Mouse (Mus musculus): ENCODE data around the gene Mcfd2.

Mcfd2 gene

DNA sequence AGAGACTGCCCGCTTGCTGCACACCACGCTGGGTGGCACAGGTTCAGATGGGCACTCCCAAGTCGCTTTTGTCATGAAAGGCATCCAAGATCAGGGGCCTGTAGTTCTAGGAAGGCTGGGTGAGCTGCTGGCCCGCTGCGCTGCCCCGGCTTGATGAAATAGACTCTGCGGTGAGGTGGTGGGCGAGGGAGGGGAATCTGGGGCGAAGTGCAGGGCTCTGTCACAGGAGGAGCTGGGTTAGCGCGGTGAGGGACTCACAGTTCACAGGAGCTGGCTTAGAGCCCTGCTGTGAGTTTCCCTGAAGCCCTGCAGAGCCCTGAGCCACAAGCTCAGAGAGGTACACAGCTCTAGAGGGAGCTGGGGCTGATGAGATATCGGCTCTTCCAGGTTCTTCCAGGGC is 22.4 kb upstream of the Mcfd2 start:
- DNase-seq (ENCODE audit: low spot score in 2 of 2), result no peak

GRCm38 (mm10) chr17:87287197-87287777 is 21.6 kb upstream of the Mcfd2 start:
- DNase-seq (ENCODE audit: low spot score in 2 of 2), result no peak

- no peak for DNase-seq (ENCODE audit: low spot score in 2 of 2)
Observed at GRCm38 (mm10) chr17:87286481-87287143, 20.9 kb upstream of the Mcfd2 start.

DNA sequence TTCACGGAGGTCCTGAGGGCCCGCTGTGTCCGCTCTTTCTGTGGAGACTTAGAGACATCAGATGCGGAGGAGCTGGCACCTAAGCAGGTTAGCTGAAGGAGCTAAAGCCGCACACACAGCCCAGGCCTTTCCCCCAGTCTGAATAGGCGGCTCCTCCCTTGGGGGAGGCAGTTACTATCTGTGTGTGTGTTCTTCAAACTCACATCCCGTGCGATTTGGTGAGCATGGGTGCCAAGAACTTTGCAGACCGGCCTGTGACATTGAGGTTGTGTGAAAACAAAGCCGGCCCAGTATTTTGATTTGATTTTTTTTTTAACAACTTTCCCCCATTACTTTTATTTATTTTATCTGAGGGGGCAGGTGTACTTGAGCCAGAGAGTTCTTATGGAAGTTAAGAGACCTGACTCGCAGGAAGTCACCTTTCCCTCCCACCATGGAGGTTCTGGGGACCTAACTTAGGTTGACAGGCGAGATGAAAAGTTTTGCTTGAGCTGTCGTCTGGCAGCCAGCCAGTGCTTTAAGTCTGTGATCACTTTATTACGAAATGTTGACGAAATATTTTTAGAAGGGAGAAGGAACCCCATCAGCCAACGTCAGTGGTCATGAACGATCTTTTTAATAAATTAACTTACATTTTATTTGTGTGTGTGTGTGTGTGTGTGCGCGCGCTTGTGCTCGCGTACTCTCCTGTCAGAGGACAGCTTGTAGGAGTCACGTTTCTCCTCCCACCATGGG is 20.2 kb upstream of the Mcfd2 start:
- DNase-seq (ENCODE audit: low spot score in 2 of 2), result no peak

DNA sequence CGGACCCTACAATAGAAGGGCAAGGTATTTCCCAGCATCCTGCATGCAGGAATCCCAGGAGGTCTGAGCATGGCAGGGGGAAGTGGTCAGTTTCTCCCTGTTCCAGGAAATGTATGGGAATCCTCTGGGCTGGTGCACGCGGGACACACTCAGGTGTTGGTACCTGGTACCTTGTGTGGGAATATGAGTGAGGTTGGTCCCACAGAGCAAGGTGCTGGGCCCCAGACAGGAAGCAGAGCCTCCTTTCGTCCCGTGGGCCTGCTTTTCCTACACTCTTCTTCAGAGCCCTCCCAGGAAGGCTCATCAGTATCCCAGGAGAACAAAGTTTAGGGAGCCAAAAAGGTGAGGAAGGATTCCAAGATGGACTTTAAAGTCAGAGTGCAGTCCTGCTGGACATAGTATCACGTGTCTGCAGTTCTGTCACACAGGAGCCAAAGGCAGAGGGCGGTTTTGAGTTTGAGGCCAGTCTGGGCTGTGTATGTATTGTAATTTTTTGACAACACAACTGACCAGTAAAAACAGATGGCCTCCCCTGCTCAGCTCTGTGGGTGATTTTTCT is 18.8 kb upstream of the Mcfd2 start:
- no peak for DNase-seq (ENCODE audit: low spot score in 2 of 2)

- DNase-seq (ENCODE audit: low spot score in 2 of 2), result no peak
Observed at GRCm38 (mm10) chr17:87283755-87284481, 18.2 kb upstream of the Mcfd2 start.

DNA sequence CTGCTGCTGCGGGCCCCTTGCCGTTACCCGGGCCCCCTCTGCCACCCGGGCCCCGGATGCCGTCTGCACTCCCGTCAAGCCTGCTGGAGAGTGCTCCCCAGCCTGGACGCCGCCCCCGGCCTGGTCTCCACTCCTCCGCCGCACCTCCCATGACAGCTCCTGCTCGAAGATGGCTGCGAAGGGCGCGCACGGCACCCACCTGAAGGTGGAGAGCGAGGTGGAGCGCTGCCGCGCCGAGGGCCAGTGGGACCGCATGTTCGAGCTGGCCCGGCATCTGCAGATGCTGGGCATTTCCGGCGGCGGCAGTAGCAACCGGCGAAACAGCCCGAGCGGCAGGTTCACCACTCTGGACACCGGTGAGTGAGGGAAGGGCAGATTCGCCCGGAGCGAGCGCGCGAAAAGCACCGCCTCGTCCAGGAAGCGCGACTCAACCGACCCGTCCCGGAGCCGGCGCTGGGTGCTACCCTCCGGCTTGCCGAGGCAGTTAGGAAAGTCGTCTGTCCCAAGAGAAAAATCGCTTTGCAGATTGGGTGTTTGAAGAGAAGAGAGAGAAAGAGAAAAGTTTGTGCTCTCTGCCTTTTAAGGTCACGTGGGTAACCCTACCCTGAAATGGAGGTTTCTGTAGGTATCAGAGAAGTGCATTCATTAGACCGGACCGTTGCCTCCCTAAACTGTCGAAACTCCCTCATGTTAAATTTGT is 17.5 kb upstream of the Mcfd2 start:
- no peak for DNase-seq (ENCODE audit: low spot score in 2 of 2)

DNA sequence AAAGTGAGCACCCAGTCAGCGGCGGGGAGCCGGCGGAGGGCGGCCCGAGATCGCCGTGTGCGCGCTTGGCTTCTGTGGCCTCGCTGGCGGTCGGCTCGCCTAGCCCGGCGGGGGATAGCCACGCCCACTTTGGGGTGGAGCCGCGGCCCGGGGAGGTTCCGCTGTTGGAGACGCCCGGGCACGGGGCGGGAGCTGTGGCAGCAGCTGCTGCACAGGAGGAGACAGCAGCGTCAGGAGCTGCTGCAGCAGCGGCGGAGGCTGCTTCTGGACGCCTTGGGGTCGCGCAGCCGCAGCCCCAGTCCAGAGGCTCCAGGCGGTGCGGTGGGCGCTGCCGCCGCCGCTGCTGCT is 16.9 kb upstream of the Mcfd2 start, which contains the start of gene Ttc7:
Gene Ttc7, plus strand, starts transcription at position 181 of the 348 bp plus-strand sequence.
- DNase-seq (ENCODE audit: low spot score in 2 of 2), result peak; percentile 88 to 93

DNA sequence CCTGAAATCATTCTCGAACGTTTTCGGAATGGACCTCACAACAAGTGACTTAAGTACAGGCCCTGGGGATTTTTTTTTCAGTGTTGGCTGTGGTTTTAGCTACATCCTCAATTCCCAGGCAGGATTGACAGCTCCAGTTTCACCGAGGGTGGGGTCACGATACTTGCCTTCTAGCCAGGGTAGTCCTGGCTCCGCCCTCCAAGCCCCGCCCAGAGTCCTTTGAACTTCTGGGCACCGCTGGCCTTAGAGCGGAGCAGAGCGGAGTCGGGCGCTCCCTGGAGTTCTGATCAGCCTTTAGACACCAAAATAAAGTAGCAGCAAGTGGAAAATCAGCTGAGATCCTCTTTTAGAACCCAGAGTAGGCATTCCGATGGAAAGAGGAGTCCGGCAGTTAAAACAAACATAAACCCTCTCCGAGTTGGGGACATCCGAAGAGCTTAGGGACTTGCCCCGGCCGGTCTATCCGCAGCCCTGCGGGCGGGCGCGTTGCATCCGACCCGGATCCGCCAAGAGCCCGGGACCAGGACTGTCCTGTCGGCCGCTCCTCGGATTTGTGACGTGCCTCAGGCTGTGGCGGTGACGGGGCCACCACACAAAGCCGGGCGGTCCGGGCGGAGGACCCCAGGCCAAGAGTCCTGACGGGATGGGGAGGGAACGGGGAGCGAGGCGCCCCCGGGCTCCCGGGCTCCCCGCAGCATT is 16.4 kb upstream of the Mcfd2 start:
- DNase-seq (ENCODE audit: low spot score in 2 of 2), result peak; percentile 64 to 72

DNA sequence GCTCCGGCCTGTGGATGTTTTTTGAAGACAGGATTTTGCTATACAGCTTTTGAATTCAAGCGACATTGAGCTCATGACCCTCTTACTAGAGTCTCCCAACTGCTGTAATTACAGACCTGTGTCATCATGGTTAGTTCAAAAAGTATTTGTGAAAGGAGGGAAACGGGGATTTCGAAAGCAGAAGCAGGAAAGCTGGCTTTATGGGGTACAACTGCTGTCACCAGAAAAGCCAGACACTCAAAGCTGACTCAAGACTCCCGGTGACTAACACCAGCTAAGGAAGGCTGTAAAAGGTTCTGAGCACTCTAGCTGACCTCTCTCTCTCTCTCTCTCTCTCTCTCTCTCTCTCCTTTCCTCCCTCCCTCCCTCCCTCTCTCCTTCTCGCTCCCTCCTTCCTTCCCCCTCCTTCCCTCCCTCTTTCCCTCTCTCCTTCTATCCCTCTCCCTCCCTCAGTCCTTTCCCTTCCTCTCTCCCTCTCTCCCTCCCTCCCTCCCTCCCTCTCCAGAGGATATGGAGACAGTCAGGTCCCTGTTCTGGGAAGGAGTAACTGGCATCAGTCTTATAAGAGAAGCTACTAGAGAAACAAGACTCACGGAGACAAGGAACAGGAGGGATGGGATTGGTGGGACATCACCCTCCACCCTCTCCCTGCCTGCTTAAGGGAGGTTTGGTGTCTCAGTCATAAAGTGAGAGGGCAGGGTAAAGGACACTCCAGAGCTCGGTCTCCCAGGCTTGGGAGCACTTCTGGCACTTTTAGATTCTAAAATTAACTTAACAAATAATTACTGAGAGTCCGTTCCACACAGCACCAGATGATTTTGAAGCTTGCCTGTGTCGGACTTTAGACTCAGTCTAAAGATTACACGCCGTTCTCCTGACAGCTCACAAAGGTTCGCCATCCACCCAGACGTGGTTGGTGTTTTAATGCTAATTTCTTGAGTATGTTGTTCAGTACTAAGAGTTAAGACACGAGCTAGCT is 9.9 kb upstream of the Mcfd2 start:
- no peak for DNase-seq (ENCODE audit: low spot score in 2 of 2)

- DNase-seq (ENCODE audit: low spot score in 2 of 2), result no peak
Observed at GRCm38 (mm10) chr17:87269454-87269853, 3.7 kb upstream of the Mcfd2 start.

GRCm38 (mm10) chr17:87264927-87265791 is 576 bp downstream of the Mcfd2 start:
- no peak for DNase-seq (ENCODE audit: low spot score in 2 of 2)

GRCm38 (mm10) chr17:87264054-87264830 is 1.5 kb downstream of the Mcfd2 start:
- DNase-seq (ENCODE audit: low spot score in 2 of 2), result no peak

DNA sequence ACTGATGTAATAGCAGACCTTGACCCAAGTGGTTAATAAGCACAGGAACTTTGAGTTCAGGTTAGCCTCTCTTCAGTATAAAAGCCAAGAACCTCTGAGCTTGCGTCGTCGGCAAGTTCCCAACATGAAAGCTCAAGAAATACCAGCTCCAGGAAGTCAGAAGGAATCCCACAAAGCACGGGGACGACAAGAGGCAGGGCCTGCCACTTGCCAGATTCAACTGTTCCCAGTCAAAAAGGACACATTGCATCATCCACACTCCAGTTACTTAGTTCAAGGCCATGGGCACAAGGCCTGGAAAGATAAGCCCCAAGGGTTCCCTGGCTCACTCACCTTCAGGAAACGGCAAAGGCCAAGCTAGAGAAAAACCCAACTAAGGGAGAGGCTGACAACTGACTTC is 2.3 kb downstream of the Mcfd2 start:
- DNase-seq (ENCODE audit: low spot score in 2 of 2), result no peak

DNA sequence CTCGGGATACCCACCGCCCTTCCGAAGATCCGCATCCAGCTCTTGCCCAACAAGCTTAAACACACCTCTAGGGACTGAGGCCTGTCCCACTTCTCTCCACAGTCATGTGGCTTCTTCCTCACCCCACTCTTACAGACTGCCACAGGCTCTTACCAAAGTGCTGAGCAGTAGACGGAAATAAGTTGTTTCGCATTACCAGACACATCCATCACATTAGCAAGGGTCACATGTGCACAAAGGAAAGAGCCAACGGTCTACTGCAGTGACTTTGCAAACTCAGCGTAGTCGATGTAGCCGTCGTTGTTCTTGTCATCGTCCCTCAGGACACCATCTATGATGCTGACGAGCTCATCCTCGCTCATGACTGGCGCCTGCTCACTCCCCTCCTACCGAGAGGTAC is 10.1 kb downstream of the Mcfd2 start:
- no peak for DNase-seq (ENCODE audit: low spot score in 2 of 2)

GRCm38 (mm10) chr17:87254384-87254783 is 11.4 kb downstream of the Mcfd2 start:
- no peak for DNase-seq (ENCODE audit: low spot score in 2 of 2)

DNA sequence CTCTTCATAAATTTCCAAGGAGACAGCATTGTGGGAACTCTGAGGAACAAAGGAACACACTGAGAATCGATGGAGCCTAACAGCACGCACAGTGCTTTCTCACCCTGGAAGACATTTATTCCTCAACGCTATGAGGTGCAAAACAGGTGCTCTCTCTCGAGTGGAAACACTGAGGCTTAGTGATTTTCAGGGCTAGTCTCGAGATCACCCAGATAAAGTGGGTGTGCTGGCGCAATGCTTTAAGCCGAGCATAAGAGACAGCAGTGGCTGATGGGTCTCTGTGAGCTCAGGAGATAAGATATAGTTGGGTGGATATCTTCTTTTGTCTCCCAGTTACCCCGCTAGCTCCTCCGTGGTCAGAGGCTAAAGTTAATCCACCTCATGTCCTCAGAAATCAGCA is 19.6 kb downstream of the Mcfd2 start:
- no peak for DNase-seq (ENCODE audit: low spot score in 2 of 2)

GRCm38 (mm10) chr17:87237826-87238225 is 27.9 kb downstream of the Mcfd2 start:
- DNase-seq (ENCODE audit: low spot score in 2 of 2), result no peak
